Mouse (Mus musculus): ENCODE measurements at regions not wholly inside any gene's neighbourhood (a gene's known extent, or its start where the extent isn't known, plus 50 kb on each side); places are given as distances from the start of the nearest gene placed in this dataset.

DNA sequence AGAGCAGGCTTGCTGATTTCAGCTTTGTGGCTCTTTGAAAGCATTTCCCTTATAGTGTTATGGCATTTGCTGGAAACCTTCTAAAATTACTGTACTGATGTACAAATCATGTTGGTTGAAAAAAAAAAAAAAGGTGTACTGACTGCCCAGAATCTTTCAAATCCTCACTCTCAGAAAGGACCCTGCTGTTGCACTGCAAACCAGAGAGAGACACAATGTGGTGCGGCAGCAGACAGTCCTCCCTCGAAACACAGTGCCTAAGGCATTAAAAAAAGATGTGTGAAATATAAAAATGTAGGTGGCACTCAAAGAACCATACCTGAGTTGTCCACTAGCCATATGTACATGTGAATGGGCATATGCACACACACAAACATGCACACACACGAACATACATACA lies 128.3 kb downstream of the Actr3 start:
- DNase-seq: no peak

DNA sequence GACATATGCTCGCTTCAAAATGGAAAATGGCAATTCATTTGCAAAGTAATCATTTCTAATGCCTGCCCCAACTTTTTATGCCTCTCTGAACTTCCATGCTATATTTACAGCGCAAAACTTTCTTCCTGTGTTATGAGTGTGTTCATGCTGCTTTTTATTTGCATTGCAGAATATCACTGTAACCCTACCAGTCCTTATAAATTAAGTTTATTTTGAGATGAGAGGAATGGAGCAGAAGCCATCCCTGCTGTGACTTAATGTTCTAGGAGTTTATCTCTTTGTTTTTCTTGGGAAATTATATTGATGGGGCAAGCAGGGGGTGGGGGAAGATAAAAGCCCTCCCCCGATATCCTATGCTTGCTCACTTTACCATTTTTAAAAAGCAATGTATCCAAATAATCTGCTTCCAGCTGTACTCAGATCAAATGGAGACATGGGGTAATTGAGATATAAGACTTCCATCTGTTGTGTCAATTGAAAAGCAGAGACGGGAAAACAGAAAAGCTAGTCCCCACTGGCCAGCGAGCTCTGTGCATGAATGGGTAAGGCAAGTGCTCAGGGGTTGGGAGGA lies 136.9 kb downstream of the Actr3 start:
- DNase-seq: no peak

DNA sequence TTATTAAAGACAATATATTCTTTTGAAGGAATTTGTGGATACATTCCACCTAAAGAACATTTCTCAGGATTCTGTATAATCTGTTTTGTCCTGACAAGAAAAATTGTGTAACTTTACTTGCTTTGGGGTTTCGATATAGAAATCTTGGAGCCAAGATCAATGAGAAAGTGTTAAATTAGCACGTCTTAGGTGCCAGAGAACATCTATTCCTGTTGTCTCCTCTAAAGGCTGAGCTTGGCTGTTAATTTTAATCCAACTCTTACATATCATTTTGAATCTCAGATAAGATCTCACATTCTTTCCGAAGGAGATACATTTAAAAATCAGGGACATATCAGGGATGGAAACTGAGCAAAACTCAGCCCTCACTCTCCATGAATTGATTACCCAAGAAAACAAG lies 139.9 kb downstream of the Actr3 start:
- DNase-seq: no peak

DNA sequence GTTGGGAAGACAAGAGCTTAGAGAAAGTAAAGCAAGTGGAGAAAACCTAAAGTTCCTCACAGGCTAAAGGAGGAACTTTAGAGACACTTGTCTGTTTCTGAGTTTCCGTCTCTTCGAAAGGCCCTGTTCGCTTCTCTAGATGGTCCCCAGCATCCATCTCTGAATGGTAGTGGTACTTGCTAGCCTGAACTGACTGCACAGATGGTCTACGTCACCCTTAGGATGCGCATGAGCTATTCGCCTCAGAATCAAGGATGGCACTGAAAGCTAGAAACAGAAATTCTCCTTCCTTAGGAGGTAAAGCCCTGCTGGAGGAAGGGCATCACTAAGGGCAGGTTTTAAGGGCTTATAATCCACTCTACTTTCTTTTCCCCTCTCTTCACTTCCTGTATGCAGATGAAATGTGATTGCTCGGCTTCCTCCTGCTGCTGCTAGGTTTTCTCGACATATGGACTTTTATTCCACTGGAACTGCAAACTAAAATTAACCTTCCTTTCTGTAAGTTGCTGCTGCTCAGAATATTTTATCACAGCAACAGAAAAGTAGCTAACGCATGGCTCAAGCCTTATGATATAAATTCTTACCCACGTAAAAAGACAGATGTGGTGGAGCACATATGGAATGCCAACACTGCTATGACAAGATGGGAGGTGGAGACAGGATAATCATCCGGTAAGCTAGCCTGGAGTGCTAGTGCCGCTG lies 145.1 kb downstream of the Actr3 start:
- no peak for DNase-seq

DNA sequence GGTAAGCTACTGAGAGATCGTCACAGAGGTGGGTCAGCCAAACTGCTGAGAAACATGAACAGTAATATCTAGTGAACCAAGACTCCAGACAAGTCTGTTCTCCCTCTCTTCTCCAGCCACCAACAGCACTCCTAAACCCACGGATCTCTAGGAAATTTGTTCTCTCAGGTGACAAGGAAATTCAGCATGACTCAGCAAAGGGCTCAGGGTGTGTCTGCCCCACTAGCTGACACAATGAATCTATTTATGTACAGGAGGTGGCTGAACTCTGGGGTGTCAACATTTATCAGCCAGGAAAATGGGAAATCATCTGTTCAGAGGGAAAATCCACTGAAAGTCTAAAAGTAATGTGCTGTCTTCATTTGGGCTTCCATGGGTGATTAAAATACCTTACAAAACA lies 149.2 kb downstream of the Actr3 start:
- DNase-seq: no peak

DNA sequence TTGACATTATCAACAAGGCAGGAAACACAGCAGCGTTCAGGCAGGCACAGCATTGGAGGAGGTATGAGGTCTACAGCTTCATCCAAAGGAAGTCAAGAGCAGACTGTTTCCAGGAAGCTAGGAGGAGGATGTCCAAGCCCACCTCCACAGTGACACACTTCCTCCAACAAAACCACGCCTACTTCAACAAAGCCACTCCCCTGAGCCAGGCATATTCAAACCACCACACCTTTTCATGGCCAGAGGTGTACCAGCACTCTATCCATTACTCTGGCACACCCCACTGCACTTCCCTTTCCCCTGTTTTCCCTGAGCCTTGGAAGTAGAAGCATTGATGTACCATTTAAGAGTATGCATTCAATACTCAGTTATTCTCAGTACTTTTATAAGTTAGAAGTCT lies 150.8 kb downstream of the Actr3 start:
- no peak for DNase-seq

DNA sequence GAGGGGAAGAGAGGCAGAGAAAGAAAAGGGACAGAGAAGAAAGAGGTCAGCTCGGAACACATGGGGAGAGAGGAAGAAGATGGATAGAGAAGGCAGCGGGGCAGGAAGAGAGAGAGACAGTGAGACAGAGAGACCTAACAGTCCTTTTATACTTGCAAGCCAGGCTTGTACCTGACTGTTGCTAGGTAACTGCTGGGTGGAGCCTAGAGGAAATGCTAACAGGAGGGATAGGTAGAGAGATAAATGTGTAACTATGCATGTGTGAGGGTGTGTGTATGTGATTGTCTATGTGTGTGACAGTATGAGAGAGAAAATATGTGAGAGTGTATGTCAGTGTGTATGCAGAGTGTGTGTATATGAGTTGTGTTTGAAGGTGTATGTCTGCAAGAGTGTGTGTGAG lies 161.8 kb downstream of the Actr3 start:
- no peak for DNase-seq

DNA sequence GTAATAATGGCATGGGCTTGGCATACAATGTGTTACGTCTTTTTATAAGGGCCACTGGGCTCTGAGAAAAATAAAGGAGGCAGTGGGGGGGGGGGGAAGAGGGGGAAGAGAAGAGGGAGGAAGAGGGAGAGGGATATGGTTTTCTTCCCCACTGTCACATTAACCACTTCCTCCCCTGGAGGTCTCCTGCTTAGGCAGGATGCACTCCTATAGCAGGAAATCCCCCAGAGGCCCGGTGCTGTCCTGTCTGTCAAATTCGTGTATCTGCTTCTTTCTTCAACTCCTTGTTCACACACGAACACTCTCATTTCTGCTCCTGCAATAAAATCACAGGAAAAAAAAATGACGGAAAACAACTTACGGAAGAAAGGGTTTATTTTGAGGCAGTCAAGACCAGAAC lies 171.8 kb downstream of the Actr3 start:
- DNase-seq: no peak

DNA sequence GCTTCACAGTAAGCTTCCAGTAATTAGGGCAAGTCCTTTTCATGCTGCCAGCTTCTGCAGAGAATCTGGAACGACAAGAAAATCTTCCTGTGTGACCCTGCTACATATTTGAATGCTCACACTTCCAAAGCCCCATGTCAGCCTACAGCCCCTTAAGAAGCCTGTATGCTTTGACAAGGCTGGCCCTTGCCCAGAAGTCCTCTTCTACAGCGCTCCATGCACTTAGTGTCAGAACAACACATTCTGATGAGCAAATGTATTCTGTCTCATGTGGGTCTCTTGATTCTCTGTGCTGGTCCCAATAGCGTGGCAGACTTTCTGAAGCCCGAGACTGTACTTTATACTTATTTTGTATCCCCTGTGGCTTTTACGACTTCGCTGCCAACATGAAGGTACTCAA lies 172.5 kb downstream of the Actr3 start:
- no peak for DNase-seq

DNA sequence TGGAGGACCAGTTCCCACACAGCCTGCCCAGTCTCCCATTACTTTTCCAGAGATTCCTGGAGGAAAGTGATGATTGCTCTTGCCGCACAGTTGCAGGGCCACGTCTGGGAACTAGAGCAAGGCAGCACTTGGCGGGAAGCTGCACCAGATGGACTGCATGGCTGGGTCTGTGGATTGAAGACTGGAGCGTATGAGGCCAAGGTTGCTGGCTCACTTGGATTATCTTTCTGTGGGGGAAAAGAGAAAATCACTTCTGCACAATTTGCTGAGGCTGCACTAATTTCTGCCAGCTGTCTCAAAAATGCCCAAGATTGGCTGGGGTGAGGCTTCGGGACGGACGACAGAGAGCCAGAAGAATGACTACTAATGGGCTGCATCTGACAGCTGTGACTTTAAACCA lies 193.2 kb downstream of the Actr3 start:
- DNase-seq: no peak

DNA sequence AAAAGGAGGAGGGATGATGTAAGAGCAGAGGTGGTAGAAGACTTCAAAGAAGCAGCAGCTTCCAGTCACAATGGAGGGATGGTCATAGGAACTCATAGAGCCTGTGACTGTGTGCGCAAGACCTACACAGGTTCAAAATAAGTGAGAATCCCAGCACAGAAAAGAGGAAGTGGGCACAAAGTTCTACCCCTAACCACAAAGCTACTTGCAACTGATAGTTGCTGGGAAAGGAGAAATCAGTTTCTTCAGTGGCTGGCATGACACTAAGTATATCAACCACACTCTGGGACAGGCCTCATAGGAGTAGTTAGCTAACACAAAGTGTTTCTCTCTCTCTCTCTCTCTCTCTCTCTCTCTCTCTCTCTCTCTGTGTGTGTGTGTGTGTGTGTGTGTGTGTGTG lies 193.8 kb downstream of the Actr3 start:
- DNase-seq: no peak

DNA sequence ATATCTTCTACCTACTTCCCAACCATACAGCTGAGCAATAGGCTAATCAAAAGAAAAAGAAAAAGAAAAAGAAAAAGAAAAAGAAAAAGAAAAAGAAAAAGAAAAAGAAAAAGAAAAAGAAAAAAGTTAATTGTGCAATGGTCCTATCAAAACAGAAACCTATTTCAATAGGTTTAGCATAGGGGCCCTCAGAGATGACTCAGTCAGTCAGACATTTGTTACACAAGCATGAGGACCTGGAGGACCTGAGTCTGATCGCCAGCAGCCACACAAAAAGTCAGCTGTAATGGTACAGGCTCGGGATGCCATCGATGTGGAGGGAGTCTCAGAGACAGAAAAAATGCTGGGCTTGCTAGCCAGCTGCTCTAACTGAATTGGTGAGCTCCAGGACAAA lies 197.9 kb downstream of the Actr3 start:
- DNase-seq: no peak

DNA sequence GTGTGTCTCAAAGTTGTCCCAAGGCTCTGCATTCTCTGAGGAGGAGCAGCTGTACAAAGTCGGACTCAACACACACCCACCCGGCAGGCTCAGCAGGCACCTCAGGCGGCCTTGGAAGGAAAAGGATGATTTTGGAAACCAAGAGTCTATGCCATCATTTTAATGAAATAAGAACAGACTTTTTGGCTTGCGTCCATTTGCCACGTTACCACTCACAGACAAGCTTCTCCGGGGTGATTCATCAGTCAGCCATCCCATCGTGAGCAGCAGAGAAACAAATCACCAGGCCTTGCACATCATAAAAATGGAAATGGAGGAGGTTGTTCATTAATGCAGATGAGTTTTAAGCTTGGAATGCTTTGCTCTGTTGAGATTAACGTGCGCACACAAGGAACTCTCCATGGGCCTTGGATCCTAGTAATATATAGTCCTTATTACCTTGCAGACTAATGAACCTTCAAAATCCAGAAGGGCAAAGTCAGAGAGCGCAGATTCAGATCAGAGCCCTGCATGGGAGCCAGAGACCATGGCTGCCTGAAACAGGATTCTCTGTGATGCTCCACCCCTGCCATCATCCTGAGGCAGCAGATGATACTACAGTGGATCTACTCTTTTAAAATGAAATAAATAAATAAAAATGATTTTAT lies 198.5 kb downstream of the Actr3 start:
- peak; percentile 39 for DNase-seq

DNA sequence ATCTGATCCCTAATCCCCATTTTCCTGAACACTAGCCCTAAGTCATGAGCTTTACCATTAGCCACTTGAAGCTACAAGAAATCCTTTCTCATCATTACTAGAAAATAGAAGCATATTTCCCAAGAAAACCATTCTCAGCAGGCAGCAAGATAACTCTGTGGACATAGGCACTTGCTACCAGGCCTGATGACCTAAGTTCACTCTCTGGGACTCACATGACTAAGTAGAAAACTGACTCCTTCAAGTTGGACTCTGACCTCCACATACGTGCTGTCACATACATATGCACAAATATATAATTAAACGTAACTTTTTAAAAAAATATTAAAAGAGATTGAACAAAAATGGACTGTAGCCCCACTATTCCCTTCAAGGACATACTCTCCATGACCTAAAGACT lies 200.8 kb downstream of the Actr3 start:
- DNase-seq: no peak

DNA sequence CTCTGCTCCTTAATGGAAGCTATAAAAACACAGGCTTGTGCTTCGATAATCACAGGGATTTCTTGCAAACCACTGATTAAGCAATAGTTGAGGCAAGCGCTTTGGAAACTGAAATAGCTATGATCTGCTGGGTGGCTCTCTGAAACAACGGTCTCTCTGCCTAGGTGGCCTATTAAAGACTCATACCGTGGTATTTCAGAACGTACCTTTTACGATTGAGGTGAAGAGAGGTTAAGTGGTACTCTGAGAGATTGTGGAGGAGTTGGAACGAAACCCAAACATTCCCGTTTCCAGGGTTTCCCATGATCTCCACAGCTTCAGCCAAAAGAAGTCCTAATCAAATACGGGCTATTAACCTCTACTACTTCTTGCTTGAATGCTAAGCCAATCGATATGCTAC lies 212.2 kb downstream of the Actr3 start:
- no peak for DNase-seq

DNA sequence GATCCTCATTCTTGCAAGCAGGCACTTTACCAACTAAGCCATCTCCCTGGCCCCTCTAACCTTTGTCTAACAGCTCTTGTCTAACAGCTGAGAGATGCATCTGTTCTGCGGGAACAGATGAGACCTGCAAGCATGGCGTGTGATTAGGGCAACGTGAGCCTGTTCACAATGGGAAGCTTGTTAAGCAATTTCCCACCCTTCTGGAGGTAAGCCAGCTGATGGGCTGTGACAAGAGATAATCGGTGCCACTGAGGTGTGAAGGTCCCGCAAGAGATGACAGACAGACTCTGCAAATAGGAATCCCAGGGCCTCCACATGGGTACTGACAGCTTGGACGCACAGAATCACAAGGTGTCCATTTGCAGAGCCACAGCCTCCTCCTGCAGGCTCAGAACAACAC lies 219.3 kb downstream of the Actr3 start:
- no peak for DNase-seq

DNA sequence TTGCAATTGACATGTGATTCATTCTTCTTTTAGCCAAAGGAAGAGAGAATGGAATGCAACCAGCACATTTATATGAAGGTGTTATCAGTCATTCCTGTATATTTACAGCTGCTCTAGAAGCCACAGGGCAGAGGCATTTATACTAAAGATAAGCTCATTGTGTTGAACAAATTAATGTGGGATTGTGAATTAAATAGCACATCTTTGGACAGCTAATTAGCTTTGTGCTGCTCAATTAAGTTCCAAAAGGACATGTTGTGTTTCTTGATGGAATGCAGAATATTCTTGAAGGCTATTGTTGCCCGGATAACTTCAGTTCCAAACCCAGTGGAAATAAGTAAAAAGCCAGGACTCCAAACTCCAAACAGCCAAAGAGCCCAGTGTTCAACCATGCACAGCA lies 248.4 kb downstream of the Actr3 start:
- no peak for DNase-seq

DNA sequence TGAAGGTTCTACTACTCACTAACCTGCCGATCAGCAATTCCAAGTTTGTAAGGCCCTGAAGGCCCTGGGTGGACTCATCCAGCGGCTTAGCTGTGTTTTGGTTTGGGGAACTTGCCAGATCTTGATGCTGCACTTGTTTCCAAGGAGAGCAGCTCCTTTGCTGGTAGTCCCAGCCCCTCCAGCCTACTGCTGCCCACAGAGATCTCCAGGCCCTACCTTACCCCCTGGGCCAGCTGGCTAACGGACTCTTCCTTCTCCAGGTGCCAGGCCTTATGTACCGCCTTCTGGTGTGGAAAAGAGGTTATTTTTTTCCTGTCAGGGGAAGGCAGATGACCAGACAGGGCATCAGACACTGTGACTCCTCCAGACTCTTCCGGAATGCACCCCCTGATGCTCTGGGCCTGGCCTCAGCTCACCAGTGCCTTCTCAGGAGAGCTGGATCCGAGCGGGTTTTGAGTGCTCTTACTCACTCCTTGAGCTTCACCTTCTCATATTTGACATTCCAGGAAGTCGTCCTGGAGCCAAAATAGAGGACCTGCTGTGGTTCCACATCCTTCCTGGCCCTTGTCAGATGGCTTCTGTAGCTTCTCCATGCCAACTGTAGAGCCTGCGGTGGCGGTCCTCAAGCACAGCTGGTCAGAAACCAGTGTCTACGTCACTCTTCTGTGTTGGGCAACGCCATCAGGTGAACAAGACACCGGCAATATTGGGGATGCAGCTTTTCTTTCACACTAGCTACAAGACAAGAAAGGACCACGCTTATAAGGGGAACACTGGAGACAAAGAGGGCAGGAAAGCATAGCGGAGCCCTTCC lies 259.2 kb downstream of the Actr3 start:
- DNase-seq: no peak

DNA sequence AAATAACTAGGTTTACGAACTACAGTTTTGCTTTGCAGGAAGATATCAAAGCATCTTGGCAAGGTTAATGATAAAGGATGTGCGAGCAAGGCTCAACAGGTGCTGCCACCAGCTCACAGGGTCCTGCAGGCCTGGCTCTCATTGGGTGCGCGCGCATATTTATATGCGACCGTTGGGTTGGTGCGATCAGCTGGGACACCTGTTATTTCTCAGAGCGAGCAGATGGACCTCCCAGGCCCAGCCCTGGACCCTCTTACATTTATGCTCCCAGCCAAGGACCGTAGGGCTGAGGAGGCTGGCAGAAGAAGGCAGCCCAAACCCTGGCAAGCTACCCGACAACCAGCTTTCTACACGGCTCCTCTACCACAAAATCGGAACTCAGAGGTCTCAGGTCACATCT lies 260.8 kb downstream of the Actr3 start:
- DNase-seq: no peak

DNA sequence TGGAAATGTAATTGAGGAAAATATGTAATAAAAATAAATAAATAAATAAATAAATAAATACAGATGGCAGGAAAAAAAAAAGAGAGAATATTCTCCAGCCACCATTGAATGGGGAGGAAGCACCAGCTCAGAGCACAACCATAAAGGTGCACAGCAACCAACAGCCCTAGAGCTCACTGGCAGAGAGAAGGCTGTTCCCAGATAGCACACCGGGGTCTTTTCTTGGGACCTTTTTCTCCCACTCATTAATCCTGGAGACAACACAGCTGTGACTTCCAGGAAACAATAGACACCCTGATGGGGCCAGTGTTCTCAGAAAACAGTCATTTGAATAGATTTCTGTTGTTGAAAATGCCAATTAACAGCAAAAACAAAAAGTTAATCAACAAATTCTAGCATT lies 263.1 kb downstream of the Actr3 start:
- no peak for DNase-seq

DNA sequence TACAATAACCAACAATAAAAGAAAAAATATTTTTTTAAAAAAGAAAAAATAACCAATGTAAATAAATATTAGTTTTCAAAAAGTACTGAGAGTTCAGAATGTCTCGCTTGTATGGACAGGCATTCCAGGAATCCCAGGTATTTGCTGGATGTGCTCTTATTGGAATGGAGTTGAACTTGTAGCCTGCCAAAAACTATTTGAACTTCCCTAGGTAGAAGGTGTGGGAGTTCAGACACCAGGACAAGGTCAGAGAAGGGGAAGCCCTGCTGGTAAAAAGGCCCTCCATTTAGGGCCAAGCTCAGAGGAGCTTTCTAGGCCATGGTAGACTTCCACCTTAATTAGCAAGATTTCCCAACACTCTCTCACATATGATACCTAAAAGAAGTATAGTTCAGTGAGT lies 270.3 kb downstream of the Actr3 start:
- no peak for DNase-seq

DNA sequence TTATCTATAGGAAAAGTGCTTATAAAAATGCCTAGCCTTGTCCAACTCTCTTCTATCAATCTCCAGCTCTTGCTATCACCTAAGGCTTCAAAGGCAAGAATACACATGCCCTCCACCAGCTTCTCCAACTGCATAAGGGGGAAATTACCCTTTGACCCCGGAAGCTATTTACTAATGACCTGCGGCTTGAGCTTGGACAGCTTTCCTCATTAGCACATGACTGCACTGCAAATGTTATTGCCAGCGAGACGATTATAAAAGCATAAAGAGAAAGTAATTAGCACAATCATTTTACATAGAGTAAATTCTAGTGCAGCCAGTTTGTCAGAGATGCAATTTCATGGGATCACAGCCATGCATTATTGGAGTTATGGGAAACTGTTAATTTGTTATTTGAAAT lies 277.0 kb downstream of the Actr3 start:
- DNase-seq: no peak

DNA sequence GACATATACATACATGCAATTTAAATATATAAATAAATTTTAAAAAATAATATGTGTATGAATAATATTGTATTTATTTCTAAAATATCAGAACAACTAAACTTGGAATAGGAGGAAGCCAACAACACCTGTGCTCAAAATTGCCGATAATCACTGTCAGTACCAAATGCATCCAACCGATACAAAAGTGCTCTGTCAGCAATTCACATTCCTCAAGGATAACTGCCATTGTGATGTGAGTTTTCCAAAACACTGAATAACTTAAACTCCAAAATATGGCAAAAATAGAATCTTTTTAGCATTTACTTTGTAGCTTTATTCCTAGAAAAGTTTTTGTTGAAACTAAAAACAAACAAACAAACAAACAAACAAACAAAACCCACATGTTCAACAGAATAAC lies 279.4 kb downstream of the Actr3 start:
- no peak for DNase-seq

Data from adrenal gland, adult 2 months (tissue).